Mouse (Mus musculus): Measurements from ENCODE around the gene Creb3l1.

The Creb3l1 gene

GRCm38 (mm10) chr2:92006491-92006890, 17.8 kb downstream of the Creb3l1 start:
- no peak for DNase-seq (ENCODE audit: low spot score in 2 of 2)

GRCm38 (mm10) chr2:92004617-92005016, 19.7 kb downstream of the Creb3l1 start:
- no peak for DNase-seq (ENCODE audit: low spot score in 2 of 2)

- no peak for DNase-seq (ENCODE audit: low spot score in 2 of 2)
Observed at GRCm38 (mm10) chr2:91997905-91998608, 26.2 kb downstream of the Creb3l1 start.

- no peak for DNase-seq (ENCODE audit: low spot score in 2 of 2)
Observed at GRCm38 (mm10) chr2:91996006-91996405, 28.3 kb downstream of the Creb3l1 start.

GRCm38 (mm10) chr2:91993409-91993808, 30.9 kb downstream of the Creb3l1 start:
- no peak for DNase-seq (ENCODE audit: low spot score in 2 of 2)

GRCm38 (mm10) chr2:91989750-91990149, 34.6 kb downstream of the Creb3l1 start:
- DNase-seq (ENCODE audit: low spot score in 2 of 2), result no peak

- peak in 1 of 2 experiments; percentile 79 for DNase-seq (ENCODE audit: low spot score in 2 of 2)
Observed at GRCm38 (mm10) chr2:91987542-91987941, 36.8 kb downstream of the Creb3l1 start.

GRCm38 (mm10) chr2:91986071-91986470, 38.2 kb downstream of the Creb3l1 start:
- DNase-seq (ENCODE audit: low spot score in 2 of 2), result no peak

- no peak for DNase-seq (ENCODE audit: low spot score in 2 of 2)
Observed at GRCm38 (mm10) chr2:91984906-91985525, 39.3 kb downstream of the Creb3l1 start.

GRCm38 (mm10) chr2:91984439-91984838, 39.9 kb downstream of the Creb3l1 start:
- no peak for DNase-seq (ENCODE audit: low spot score in 2 of 2)

- no peak for DNase-seq (ENCODE audit: low spot score in 2 of 2)
Observed at GRCm38 (mm10) chr2:91980830-91981229, 43.5 kb downstream of the Creb3l1 start.

GRCm38 (mm10) chr2:91980245-91980644, 44.1 kb downstream of the Creb3l1 start:
- DNase-seq (ENCODE audit: low spot score in 2 of 2), result no peak

- DNase-seq (ENCODE audit: low spot score in 2 of 2), result no peak
Observed at GRCm38 (mm10) chr2:91978547-91978946, 45.8 kb downstream of the Creb3l1 start.

GRCm38 (mm10) chr2:91977960-91978359, 46.3 kb downstream of the Creb3l1 start:
- DNase-seq (ENCODE audit: low spot score in 2 of 2), result no peak

- no peak for DNase-seq (ENCODE audit: low spot score in 2 of 2)
Observed at GRCm38 (mm10) chr2:91975581-91976541, 48.4 kb downstream of the Creb3l1 start, which contains the start of gene Dgkz. Gene Dgkz, minus strand, starts transcription at chr2:91975864.

GRCm38 (mm10) chr2:91973416-91974135, 50.7 kb downstream of the Creb3l1 start:
- no peak for DNase-seq (ENCODE audit: low spot score in 2 of 2)

GRCm38 (mm10) chr2:91972121-91972566, 52.2 kb downstream of the Creb3l1 start:
- no peak for DNase-seq (ENCODE audit: low spot score in 2 of 2)

- DNase-seq (ENCODE audit: low spot score in 2 of 2), result peak in 1 of 2 experiments; percentile 76
Observed at GRCm38 (mm10) chr2:91971231-91972097, 52.8 kb downstream of the Creb3l1 start.

- no peak for DNase-seq (ENCODE audit: low spot score in 2 of 2)
Observed at GRCm38 (mm10) chr2:91967962-91968361, 56.3 kb downstream of the Creb3l1 start.

GRCm38 (mm10) chr2:91966367-91966766, 57.9 kb downstream of the Creb3l1 start:
- no peak for DNase-seq (ENCODE audit: low spot score in 2 of 2)
